Mouse (Mus musculus): Measurements from ENCODE around the gene Olfr1013. TPM values are rescaled to one million over a fixed set of nuclear protein-coding genes. Genes with fewer than 3 reads are reported as not detected.

Gene Olfr1013
- polyA plus RNA-seq (2012; rRNA removed) (not detected in 2 replicates), polyA plus RNA-seq (2014; fragmentation: Nextera tagmentation; extraction: Ambion mirVana) (not detected in 2 replicates)

GRCm38 (mm10) chr2:85766798-85767197 lies at the start of gene Olfr1013:
Olfr1013 (plus strand) TSS chr2:85767098.
- Histone ChIP-seq H3K9me3 (ENCODE audit: control insufficient read depth, low read length) (no peaks in the 10 kb centered on the region), H3K4me2 (replicated peaks; ENCODE audit: low read depth, low read length, severe bottlenecking) (no peak within 1 kb of the TSS)

GRCm38 (mm10) chr2:85725793-85726192 lies 41.1 kb upstream of the Olfr1013 start:
- Histone ChIP-seq H3K9me3 (ENCODE audit: control insufficient read depth, low read length) (no peaks in the 10 kb centered on the region), H3K9ac (ENCODE audit: low read depth, low read length, severe bottlenecking) (no peak overlapping the region), H3K4me2 (replicated peaks; ENCODE audit: low read depth, low read length, severe bottlenecking) (no peak overlapping the region), H3K27ac (replicated peaks; ENCODE audit: low read depth, low read length) (no peak overlapping the region), H3K36me3 (ENCODE audit: control insufficient read depth, insufficient read depth, low read length) (no peaks in the 10 kb centered on the region), H3K4me3 (replicated peaks; ENCODE audit: low read length) (no peak overlapping the region), H3K4me1 (ENCODE audit: control insufficient read depth, insufficient read depth, low read length) (no peaks in the 10 kb centered on the region), H3K27me3 (ENCODE audit: control insufficient read depth, insufficient read depth, low read length) (no peaks in the 10 kb centered on the region)
- no peak for ATAC-seq (ENCODE audit: low FRiP score, low read depth)
- DNase-seq (ENCODE audit: low spot score), result peak; percentile 45
- 15% methylated on average over 3 of the region's 3 CpGs for whole genome bisulfite sequencing
- TF ChIP-seq POLR2A (IDR thresholded peaks at IDR 0.05; ENCODE audit: borderline replicate concordance, extremely low read depth, insufficient read depth, insufficient read length), result no peak

More at GRCm38 (mm10) chr2:85766798-85767197, at the start of gene Olfr1013:
- Histone ChIP-seq H3K4me3 (replicated peaks; ENCODE audit: low read length) (no peak within 1 kb of the TSS), H3K4me1 (ENCODE audit: control insufficient read depth, insufficient read depth, low read length) (no peaks in the 10 kb centered on the region), H3K36me3 (ENCODE audit: control insufficient read depth, insufficient read depth, low read length) (no peaks in the 10 kb centered on the region), H3K27me3 (ENCODE audit: control insufficient read depth, insufficient read depth, low read length) (no peaks in the 10 kb centered on the region), H3K27ac (replicated peaks; ENCODE audit: low read depth, low read length) (no peak within 1 kb of the TSS), H3K9ac (ENCODE audit: low read depth, low read length, severe bottlenecking) (no peak within 1 kb of the TSS)
- ATAC-seq (ENCODE audit: low FRiP score, low read depth) (no peak), DNase-seq (ENCODE audit: low spot score) (no peak)
- TF ChIP-seq POLR2A (IDR thresholded peaks at IDR 0.05; ENCODE audit: borderline replicate concordance, extremely low read depth, insufficient read depth, insufficient read length), result no peak

- DNase-seq (ENCODE audit: low spot score), result no peak
- Histone ChIP-seq H3K4me1 (ENCODE audit: control insufficient read depth, insufficient read depth, low read length) (no peaks in the 10 kb centered on the region), H3K9me3 (ENCODE audit: control insufficient read depth, low read length) (no peaks in the 10 kb centered on the region), H3K27ac (replicated peaks; ENCODE audit: low read depth, low read length) (no peak overlapping the region), H3K4me2 (replicated peaks; ENCODE audit: low read depth, low read length, severe bottlenecking) (no peak overlapping the region), H3K36me3 (ENCODE audit: control insufficient read depth, insufficient read depth, low read length) (no peaks in the 10 kb centered on the region), H3K9ac (ENCODE audit: low read depth, low read length, severe bottlenecking) (no peak overlapping the region), H3K27me3 (ENCODE audit: control insufficient read depth, insufficient read depth, low read length) (no peaks in the 10 kb centered on the region), H3K4me3 (replicated peaks; ENCODE audit: low read length) (no peak overlapping the region)
- ATAC-seq (ENCODE audit: low FRiP score, low read depth), result no peak
- 81% methylated on average over 4 of the region's 4 CpGs for WGBS
- TF ChIP-seq POLR2A (IDR thresholded peaks at IDR 0.05; ENCODE audit: borderline replicate concordance, extremely low read depth, insufficient read depth, insufficient read length), result no peak
These were observed 13.1 kb upstream of the Olfr1013 start for GRCm38 (mm10) chr2:85753822-85754221.

- Histone ChIP-seq H3K27me3 (ENCODE audit: control insufficient read depth, insufficient read depth, low read length) (no peaks in the 10 kb centered on the region), H3K4me2 (replicated peaks; ENCODE audit: low read depth, low read length, severe bottlenecking) (no peak within 1 kb of the TSS), H3K9me3 (ENCODE audit: control insufficient read depth, low read length) (no peaks in the 10 kb centered on the region), H3K27ac (replicated peaks; ENCODE audit: low read depth, low read length) (no peak within 1 kb of the TSS), H3K36me3 (ENCODE audit: control insufficient read depth, insufficient read depth, low read length) (no peaks in the 10 kb centered on the region), H3K4me3 (replicated peaks; ENCODE audit: low read length) (no peak within 1 kb of the TSS), H3K9ac (ENCODE audit: low read depth, low read length, severe bottlenecking) (no peak within 1 kb of the TSS), H3K4me1 (ENCODE audit: control insufficient read depth, insufficient read depth, low read length) (no peaks in the 10 kb centered on the region)
- no peak for TF ChIP-seq POLR2A (IDR thresholded peaks at IDR 0.05; ENCODE audit: borderline replicate concordance, extremely low read depth, insufficient read depth, insufficient read length)
- 59% methylated on average over 1 of the region's 1 CpGs for WGBS
- no peak for ATAC-seq (ENCODE audit: low FRiP score, low read depth)
- no peak for DNase-seq (ENCODE audit: low spot score)
These were observed 4.2 kb upstream of the Olfr1013 start, which contains the start of gene Olfr1012 for GRCm38 (mm10) chr2:85762666-85763065. Olfr1012 (minus strand) TSS chr2:85762766.

- H3K4me1 ChIP-seq (ENCODE audit: control insufficient read depth, insufficient read depth, low read length), result no peaks in the 10 kb centered on the region
- DNase-seq (ENCODE audit: low spot score), result no peak
- H3K9me3 ChIP-seq (ENCODE audit: control insufficient read depth, low read length), result no peaks in the 10 kb centered on the region
- no peak within 1 kb of the TSS for H3K9ac ChIP-seq (ENCODE audit: low read depth, low read length, severe bottlenecking)
- no peaks in the 10 kb centered on the region for H3K27me3 ChIP-seq (ENCODE audit: control insufficient read depth, insufficient read depth, low read length)
- no peak within 1 kb of the TSS for H3K4me3 ChIP-seq (replicated peaks; ENCODE audit: low read length)
- TF ChIP-seq POLR2A (IDR thresholded peaks at IDR 0.05; ENCODE audit: borderline replicate concordance, extremely low read depth, insufficient read depth, insufficient read length), result no peak
- no peaks in the 10 kb centered on the region for H3K36me3 ChIP-seq (ENCODE audit: control insufficient read depth, insufficient read depth, low read length)
- H3K4me2 ChIP-seq (replicated peaks; ENCODE audit: low read depth, low read length, severe bottlenecking), result no peak within 1 kb of the TSS
- ATAC-seq (ENCODE audit: low FRiP score, low read depth), result no peak
- no peak within 1 kb of the TSS for H3K27ac ChIP-seq (replicated peaks; ENCODE audit: low read depth, low read length)
These were observed 5.5 kb downstream of the Olfr1013 start, which contains the start of gene Olfr1014 for GRCm38 (mm10) chr2:85772413-85772812. Olfr1014 (plus strand) TSS chr2:85772713.

GRCm38 (mm10) chr2:85781717-85782116 lies 14.8 kb downstream of the Olfr1013 start, which contains the start of gene Olfr1015:
Olfr1015 (plus strand) TSS chr2:85782017.
- Histone ChIP-seq H3K4me1 (ENCODE audit: control insufficient read depth, insufficient read depth, low read length) (no peaks in the 10 kb centered on the region), H3K36me3 (ENCODE audit: control insufficient read depth, insufficient read depth, low read length) (no peaks in the 10 kb centered on the region), H3K4me3 (replicated peaks; ENCODE audit: low read length) (no peak within 1 kb of the TSS), H3K4me2 (replicated peaks; ENCODE audit: low read depth, low read length, severe bottlenecking) (no peak within 1 kb of the TSS), H3K27me3 (ENCODE audit: control insufficient read depth, insufficient read depth, low read length) (no peaks in the 10 kb centered on the region), H3K27ac (replicated peaks; ENCODE audit: low read depth, low read length) (no peak within 1 kb of the TSS), H3K9me3 (ENCODE audit: control insufficient read depth, low read length) (no peaks in the 10 kb centered on the region), H3K9ac (ENCODE audit: low read depth, low read length, severe bottlenecking) (no peak within 1 kb of the TSS)
- ATAC-seq (ENCODE audit: low FRiP score, low read depth) (no peak), DNase-seq (ENCODE audit: low spot score) (no peak)
- no peak for TF ChIP-seq POLR2A (IDR thresholded peaks at IDR 0.05; ENCODE audit: borderline replicate concordance, extremely low read depth, insufficient read depth, insufficient read length)
